8 mouse cellular contexts compared by ENCODE assay signal in the genomic region with DNA sequence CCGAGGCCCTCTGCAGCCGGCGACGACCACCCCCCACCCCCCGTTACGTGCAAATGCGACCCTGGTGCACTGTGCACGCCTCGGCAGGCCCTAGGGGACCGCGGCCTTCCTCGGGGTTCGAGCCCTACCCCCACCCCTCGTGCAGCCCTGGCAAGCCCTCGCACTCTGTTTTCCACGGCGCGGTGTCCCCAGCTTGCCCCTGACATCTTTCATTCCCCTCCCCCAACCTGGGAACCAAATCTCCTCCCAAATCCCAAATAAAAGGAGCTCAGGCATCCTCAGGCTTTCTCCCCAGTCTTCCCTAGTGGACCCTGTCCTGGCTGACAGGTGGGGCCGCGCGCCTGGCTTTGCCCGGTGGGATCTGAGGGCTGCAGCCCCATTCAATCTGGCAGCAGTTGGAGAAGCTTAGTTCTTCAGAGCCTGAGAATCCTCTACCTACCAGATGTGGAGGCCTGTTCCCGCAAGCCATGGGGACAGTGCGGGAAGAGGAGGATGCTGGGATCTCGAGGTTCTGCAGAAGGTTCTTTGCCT. TPM values are rescaled to one million over a fixed set of nuclear protein-coding genes. Genes with fewer than 3 reads are reported as not detected.
DNase-seq lines count a peak whose midpoint lies in the region; ATAC-seq and TF ChIP-seq lines count a peak whose summit lies in the region.

Gene Dusp1 (minus strand): TSS at position 478 of the 531 bp plus-strand sequence.

- no peak for TF ChIP-seq CTCF in MEL (IDR thresholded peaks at IDR 0.05 in 2 of 3, conservative IDR thresholded peaks at IDR 0.05 in 1 of 3; ENCODE audit: control insufficient read depth in 1 of 3, insufficient read depth in 1 of 3, low read depth in 2 of 3, low read length in 3 of 3, poor library complexity in 1 of 3, severe bottlenecking in 1 of 3)

- peak within 1 kb of the TSS; percentile 86 for H3K4me3 ChIP-seq in kidney, embryonic 14.5 days (ENCODE audit: low read length)
- H3K4me3 ChIP-seq in MEL (ENCODE audit: control insufficient read depth in 1 of 2, insufficient read depth in 1 of 2, low read depth in 2 of 2, low read length in 2 of 2): peak within 1 kb of the TSS; percentile 65 to 96
- peak within 1 kb of the TSS; percentile 73 for H3K4me3 ChIP-seq in embryonic facial prominence, embryonic 15.5 days (replicated peaks)
- H3K4me3 ChIP-seq in limb, embryonic 12.5 days (replicated peaks): peak within 1 kb of the TSS; percentile 90
- peak within 1 kb of the TSS; percentile 81 for H3K4me3 ChIP-seq in neural tube, embryonic 14.5 days (ENCODE audit: low read depth, low read length)

- TF ChIP-seq POLR2A in MEL (IDR thresholded peaks at IDR 0.05; ENCODE audit: control insufficient read depth in 1 of 2, insufficient read depth in 1 of 2, low read depth in 1 of 2, low read length in 2 of 2, poor library complexity in 1 of 2): no peak

- no peak for TF ChIP-seq EP300 in MEL (IDR thresholded peaks at IDR 0.05; ENCODE audit: low read depth in 1 of 2, low read length in 2 of 2)

- WGBS in kidney, embryonic 14.5 days: 1% methylated on average over 24 of the region's 25 CpGs
- WGBS in embryonic facial prominence, embryonic 15.5 days: under 1% methylated on average over 25 of the region's 25 CpGs
- whole genome bisulfite sequencing in limb, embryonic 12.5 days: 1% methylated on average over 25 of the region's 25 CpGs
- WGBS in neural tube, embryonic 14.5 days: 3% methylated on average over 25 of the region's 25 CpGs

- no peak for DNase-seq in kidney, adult 11 months
- DNase-seq in MEL (ENCODE audit: low read depth, low spot score): peak; percentile 20
- no peak for DNase-seq in heart, postnatal 14 days
- no peak for DNase-seq in thymus, postnatal 25 days

- no peaks in the 10 kb centered on the region for H3K9me3 ChIP-seq in kidney, embryonic 14.5 days (ENCODE audit: control insufficient read depth, low read length)
- H3K9me3 ChIP-seq in MEL (replicated peaks; ENCODE audit: insufficient read depth, low read length): no peaks in the 10 kb centered on the region
- no peaks in the 10 kb centered on the region for H3K9me3 ChIP-seq in embryonic facial prominence, embryonic 15.5 days (replicated peaks)
- H3K9me3 ChIP-seq in limb, embryonic 12.5 days: peaks cover 10% of the 10 kb centered on the region; the same call in 1 of the 2 replicates
- H3K9me3 ChIP-seq in neural tube, embryonic 14.5 days (ENCODE audit: control insufficient read depth, low read length): no peaks in the 10 kb centered on the region

- H3K36me3 ChIP-seq in kidney, embryonic 14.5 days (ENCODE audit: control insufficient read depth, insufficient read depth, low read length): peaks cover 8% of the 10 kb centered on the region; the same call in 1 of the 2 replicates
- peaks cover 0 to 3% of the 10 kb centered on the region in 2 experiments; a peak in 3 of 4 replicates for H3K36me3 ChIP-seq in MEL (ENCODE audit: control insufficient read depth in 1 of 2, insufficient read depth in 2 of 2, low read length in 2 of 2)
- peaks cover 23% of the 10 kb centered on the region; the same call in 1 of the 2 replicates for H3K36me3 ChIP-seq in embryonic facial prominence, embryonic 15.5 days
- peaks cover 35% of the 10 kb centered on the region for H3K36me3 ChIP-seq in limb, embryonic 12.5 days
- H3K36me3 ChIP-seq in neural tube, embryonic 14.5 days (ENCODE audit: control insufficient read depth, insufficient read depth, low read length): no peaks in the 10 kb centered on the region; the same call in 1 of the 2 replicates

- no peaks in the 10 kb centered on the region for H3K27me3 ChIP-seq in kidney, embryonic 14.5 days (ENCODE audit: control insufficient read depth, insufficient read depth, low read length)
- no peaks in the 10 kb centered on the region for H3K27me3 ChIP-seq in MEL (ENCODE audit: control insufficient read depth in 1 of 2, insufficient read depth in 2 of 2, low read length in 2 of 2)
- H3K27me3 ChIP-seq in embryonic facial prominence, embryonic 15.5 days: no peaks in the 10 kb centered on the region
- H3K27me3 ChIP-seq in limb, embryonic 12.5 days: no peaks in the 10 kb centered on the region
- no peaks in the 10 kb centered on the region for H3K27me3 ChIP-seq in neural tube, embryonic 14.5 days (ENCODE audit: control insufficient read depth, insufficient read depth, low read length)

- peak within 1 kb of the TSS; percentile 69; the same call in 1 of the 2 replicates for H3K27ac ChIP-seq in kidney, embryonic 14.5 days (ENCODE audit: low read depth, low read length)
- H3K27ac ChIP-seq in MEL (ENCODE audit: control insufficient read depth, low read depth, low read length): peak within 1 kb of the TSS; percentile 52
- peak within 1 kb of the TSS; percentile 74 for H3K27ac ChIP-seq in embryonic facial prominence, embryonic 15.5 days (replicated peaks)
- H3K27ac ChIP-seq in limb, embryonic 12.5 days: peak within 1 kb of the TSS; percentile 84
- peak within 1 kb of the TSS; percentile 81 for H3K27ac ChIP-seq in neural tube, embryonic 14.5 days (ENCODE audit: low read depth, low read length)

- peak within 1 kb of the TSS; percentile 85 for H3K9ac ChIP-seq in kidney, embryonic 14.5 days (ENCODE audit: low read depth, low read length)
- H3K9ac ChIP-seq in MEL (ENCODE audit: control insufficient read depth, low read depth, low read length, poor library complexity, severe bottlenecking): peak within 1 kb of the TSS; percentile 86
- peak within 1 kb of the TSS; percentile 57 for H3K9ac ChIP-seq in embryonic facial prominence, embryonic 15.5 days
- peak within 1 kb of the TSS; percentile 86 for H3K9ac ChIP-seq in limb, embryonic 12.5 days (replicated peaks)
- H3K9ac ChIP-seq in neural tube, embryonic 14.5 days (replicated peaks; ENCODE audit: low read depth, low read length): peak within 1 kb of the TSS; percentile 87

- no peak for TF ChIP-seq RAD21 in MEL (IDR thresholded peaks at IDR 0.05; ENCODE audit: low read depth, low read length)

- intact Hi-C loops in heart, postnatal 14 days (cut with DNase I): no loop called here

- peaks cover 22% of the 10 kb centered on the region for H3K79me2 ChIP-seq in MEL (ENCODE audit: control insufficient read depth, insufficient read depth, low read length, poor library complexity)

- H3K4me1 ChIP-seq in kidney, embryonic 14.5 days (ENCODE audit: control insufficient read depth, insufficient read depth, low read length): peaks cover 42% of the 10 kb centered on the region
- H3K4me1 ChIP-seq in MEL (ENCODE audit: control insufficient read depth in 1 of 2, insufficient read depth in 2 of 2, low read length in 2 of 2): peaks cover 0 to 2% of the 10 kb centered on the region in 2 experiments; a peak in 1 of 4 replicates
- peaks cover 30% of the 10 kb centered on the region for H3K4me1 ChIP-seq in embryonic facial prominence, embryonic 15.5 days
- peaks cover 18% of the 10 kb centered on the region for H3K4me1 ChIP-seq in limb, embryonic 12.5 days (replicated peaks)
- peaks cover 15% of the 10 kb centered on the region for H3K4me1 ChIP-seq in neural tube, embryonic 14.5 days (ENCODE audit: control insufficient read depth, insufficient read depth, low read length)

- peak within 1 kb of the TSS; percentile 93 for H3K4me2 ChIP-seq in kidney, embryonic 14.5 days (replicated peaks; ENCODE audit: low read depth, low read length)
- H3K4me2 ChIP-seq in embryonic facial prominence, embryonic 15.5 days (replicated peaks): peak within 1 kb of the TSS; percentile 70
- H3K4me2 ChIP-seq in limb, embryonic 12.5 days: peak within 1 kb of the TSS; percentile 94
- H3K4me2 ChIP-seq in neural tube, embryonic 14.5 days (ENCODE audit: low read depth, low read length): peak within 1 kb of the TSS; percentile 96

- peak; percentile 77 for ATAC-seq in kidney, embryonic 14.5 days (ENCODE audit: low FRiP score, low TSS enrichment)
- peak; percentile 68 for ATAC-seq in embryonic facial prominence, embryonic 15.5 days (ENCODE audit: insufficient number of reproducible peaks, low FRiP score, low TSS enrichment, low read depth)
- peak; percentile 88 for ATAC-seq in limb, embryonic 12.5 days (ENCODE audit: insufficient number of reproducible peaks, insufficient read depth, low FRiP score, low TSS enrichment, low read depth)
- ATAC-seq in neural tube, embryonic 14.5 days (ENCODE audit: low read depth): peak; percentile 86

TF ChIP-seq in MEL, 35 proteins besides CTCF, POLR2A, EP300 and RAD21:
- TF ChIP-seq BHLHE40 (IDR thresholded peaks at IDR 0.05; ENCODE audit: borderline replicate concordance, low read depth, low read length): no peak
- no peak for TF ChIP-seq SMC3 (IDR thresholded peaks at IDR 0.05; ENCODE audit: low read depth, low read length)
- no peak for TF ChIP-seq SIN3A (IDR thresholded peaks at IDR 0.05; ENCODE audit: low read length)
- no peak for TF ChIP-seq JUND (IDR thresholded peaks at IDR 0.05; ENCODE audit: low read depth, low read length)
- TF ChIP-seq POLR2AphosphoS2 (IDR thresholded peaks at IDR 0.05; ENCODE audit: low read length): no peak
- TF ChIP-seq E2F4 (IDR thresholded peaks at IDR 0.05; ENCODE audit: borderline replicate concordance, low read depth, low read length): no peak
- TF ChIP-seq ETS1 (IDR thresholded peaks at IDR 0.05; ENCODE audit: low read depth, low read length): no peak
- no peak for TF ChIP-seq ZNF384 (IDR thresholded peaks at IDR 0.05; ENCODE audit: low read depth, low read length)

RNA-seq across cellular contexts. Expression of gene Dusp1, which starts in this region (rescaled TPM):
- 19.3 and 19.8 TPM in 2 replicates for polyA plus RNA-seq in kidney, embryonic 14.5 days (2014; fragmentation: Nextera tagmentation; extraction: Ambion mirVana)
- 0.96 and 1.0 TPM in 2 replicates for total RNA-seq in MEL (2012; rRNA removed)
- 1 to 10 TPM in 1 of 2 experiments, not detected in 1; 5.0 TPM for polyA plus RNA-seq in MEL (2012; ENCODE audit: insufficient read depth in 1 of 2, insufficient read length in 2 of 2, low read depth in 1 of 2, low replicate concordance in 2 of 2, missing spikeins in 1 of 2)
- 28.4 and 33.3 TPM in 2 replicates for polyA plus RNA-seq in embryonic facial prominence, embryonic 15.5 days (2015; fragmentation: Nextera tagmentation; extraction: Ambion mirVana)
- total RNA-seq in heart, postnatal 14 days (2021): 10 to 100 TPM; 91.2 to 99.6 TPM
- polyA plus RNA-seq in limb, embryonic 12.5 days (2016; fragmentation: Nextera tagmentation; extraction: Ambion mirVana): 18.0 and 19.4 TPM in 2 replicates
- 26.9 and 27.2 TPM in 2 replicates for polyA plus RNA-seq in neural tube, embryonic 14.5 days (2014; fragmentation: Nextera tagmentation; extraction: Ambion mirVana)

Comparison
In these comparisons a context has a peak if more than half of its experiments do, and no peak if none do; other contexts are left out.
1. RNA of gene Dusp1 (total RNA-seq): 91.2 to 99.6 TPM in heart, postnatal 14 days; 0.96 to 1.0 TPM in MEL; every median in the first group is over 10 times any median in the second.
2. Peak in every context shown above with its lines, with median percentiles within 50 percentile points of each other: ATAC-seq, H3K27ac ChIP-seq, H3K4me2 ChIP-seq, H3K4me3 ChIP-seq and H3K9ac ChIP-seq.